In the genomic region with DNA sequence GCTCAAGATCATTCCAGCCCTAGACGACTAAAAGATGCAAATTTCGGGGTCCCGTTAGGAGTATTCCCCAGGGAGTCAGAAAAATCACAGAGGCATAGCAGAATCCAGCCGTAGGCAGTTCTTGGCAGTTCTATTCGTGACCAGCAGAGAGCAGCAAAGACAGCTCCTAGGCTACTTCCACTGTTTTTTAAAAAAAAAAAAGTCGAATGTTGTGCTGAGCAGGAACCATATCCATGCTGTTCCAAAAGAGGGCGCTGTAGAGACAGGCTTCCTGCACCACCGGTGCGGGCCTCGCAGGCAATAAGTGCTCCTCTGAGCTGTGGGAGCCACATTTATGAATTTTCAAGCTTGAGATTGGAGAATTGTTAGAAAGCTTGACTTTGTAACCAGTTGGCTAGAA, we compare ENCODE assay signal across 9 mouse cellular contexts. TPM values are rescaled to one million over a fixed set of nuclear protein-coding genes. Genes with fewer than 3 reads are reported as not detected.
DNase-seq lines count a peak whose midpoint lies in the region; ATAC-seq and TF ChIP-seq lines count a peak whose summit lies in the region.
"Had no signal": no experiment of that assay in that cellular context is flagged by ENCODE, and none has a peak within 500 bp of the region (broad histone marks: within the 10 kb centered on the region; RNA-seq: fewer than 3 reads in every experiment).

No protein-coding gene starts in this region.

- ATAC-seq in midbrain, embryonic 16.5 days: no peak
- ATAC-seq in limb, embryonic 14.5 days (ENCODE audit: low FRiP score, low read depth): no peak; the same call in 1 of the 2 replicates

- H3K27me3 ChIP-seq in midbrain, embryonic 10.5 days (ENCODE audit: low read depth, poor library complexity, severe bottlenecking): no peaks in the 10 kb centered on the region
- no peaks in the 10 kb centered on the region for H3K27me3 ChIP-seq in midbrain, embryonic 16.5 days (ENCODE audit: control insufficient read depth, insufficient read depth, low read depth, low read length)
- H3K27me3 ChIP-seq in limb, embryonic 14.5 days (ENCODE audit: control insufficient read depth, insufficient read depth, low read length): no peaks in the 10 kb centered on the region

- 16% methylated on average over 10 of the region's 10 CpGs for WGBS in midbrain, embryonic 10.5 days
- WGBS in midbrain, embryonic 16.5 days: 10% methylated on average over 10 of the region's 10 CpGs
- 12% methylated on average over 10 of the region's 10 CpGs for WGBS in limb, embryonic 14.5 days

- H3K27ac ChIP-seq in midbrain, embryonic 10.5 days (replicated peaks): no peak overlapping the region
- H3K27ac ChIP-seq in midbrain, embryonic 16.5 days (ENCODE audit: low read length): no peak overlapping the region
- H3K27ac ChIP-seq in limb, embryonic 14.5 days (replicated peaks; ENCODE audit: low read depth, low read length): no peak overlapping the region

- H3K4me1 ChIP-seq in midbrain, embryonic 10.5 days: no peaks in the 10 kb centered on the region
- H3K4me1 ChIP-seq in midbrain, embryonic 16.5 days (ENCODE audit: control insufficient read depth, insufficient read depth, low read length): no peaks in the 10 kb centered on the region
- H3K4me1 ChIP-seq in limb, embryonic 14.5 days (ENCODE audit: control insufficient read depth, insufficient read depth, low read length): no peaks in the 10 kb centered on the region

- peaks cover 4% of the 10 kb centered on the region; the same call in 1 of the 2 replicates for H3K9me3 ChIP-seq in midbrain, embryonic 10.5 days (replicated peaks)
- H3K9me3 ChIP-seq in midbrain, embryonic 16.5 days (replicated peaks; ENCODE audit: control insufficient read depth, low read length, poor library complexity, severe bottlenecking): no peaks in the 10 kb centered on the region
- H3K9me3 ChIP-seq in limb, embryonic 14.5 days (ENCODE audit: control insufficient read depth, low read length): 0 out of 2 replicates have a peak, but pooled peaks cover 3% of the 10 kb centered on the region

- no peak overlapping the region for H3K9ac ChIP-seq in midbrain, embryonic 16.5 days (ENCODE audit: low read depth, low read length)
- H3K9ac ChIP-seq in limb, embryonic 14.5 days (ENCODE audit: low read depth, low read length, severe bottlenecking): no peak overlapping the region

- peak; percentile 59 for DNase-seq in midbrain, embryonic 10.5 days (ENCODE audit: low spot score)
- peak; percentile 53 for DNase-seq in c-Kit-positive CD71-positive TER-119-positive erythroid progenitor cells, embryonic 14.5 days (ENCODE audit: low spot score)
- peak; percentile 78 to 93 for DNase-seq in frontal cortex, adult 2 months (ENCODE audit: extremely low spot score in 1 of 2, low spot score in 1 of 2)
- peak; percentile 80 to 84 for DNase-seq in kidney, adult 8-10 months
- peak; percentile 91 for DNase-seq in limb, embryonic 14.5 days (ENCODE audit: low spot score)
- peak; percentile 36 for DNase-seq in ovary, postnatal 10 days (ENCODE audit: low spot score)
- peak; percentile 89 for DNase-seq in thymus, postnatal 0 days (ENCODE audit: low spot score)

- H3K36me3 ChIP-seq in midbrain, embryonic 10.5 days: no peaks in the 10 kb centered on the region
- H3K36me3 ChIP-seq in midbrain, embryonic 16.5 days (ENCODE audit: control insufficient read depth, insufficient read depth, low read length): no peaks in the 10 kb centered on the region
- no peaks in the 10 kb centered on the region for H3K36me3 ChIP-seq in limb, embryonic 14.5 days (ENCODE audit: control insufficient read depth, insufficient read depth, low read length)

- no peak for TF ChIP-seq POLR2A in limb, embryonic 14.5 days (IDR thresholded peaks at IDR 0.05; ENCODE audit: borderline replicate concordance, extremely low read depth, insufficient read depth, insufficient read length)

- H3K4me3 ChIP-seq in midbrain, embryonic 10.5 days: no peak overlapping the region
- no peak overlapping the region for H3K4me3 ChIP-seq in midbrain, embryonic 16.5 days (ENCODE audit: low read depth, low read length)
- H3K4me3 ChIP-seq in limb, embryonic 14.5 days (replicated peaks; ENCODE audit: low read length): no peak overlapping the region
- H3K4me3 ChIP-seq: erythroblast, embryonic 14.5 days had no signal

- H3K4me2 ChIP-seq in midbrain, embryonic 16.5 days (ENCODE audit: low read length): no peak overlapping the region
- no peak overlapping the region for H3K4me2 ChIP-seq in limb, embryonic 14.5 days (replicated peaks; ENCODE audit: low read depth, low read length, severe bottlenecking)

RNA-seq across cellular contexts. Expression of a gene that starts 1.3 kb away (rescaled TPM):
- 36.4 and 37.7 TPM in 2 replicates for polyA plus RNA-seq in midbrain, embryonic 10.5 days (2016; fragmentation: Nextera tagmentation; extraction: Ambion mirVana)
- 13.4 TPM in 2 replicates for polyA plus RNA-seq in midbrain, embryonic 16.5 days (2015; fragmentation: Nextera tagmentation; extraction: Ambion mirVana)
- 8.2 and 8.9 TPM in 2 replicates for polyA plus RNA-seq in frontal cortex, adult 2 months (2012; rRNA removed)
- polyA plus RNA-seq in limb, embryonic 14.5 days (2012; rRNA removed): 18.1 and 19.6 TPM in 2 replicates
- 19.5 and 21.5 TPM in 2 replicates for polyA plus RNA-seq in limb, embryonic 14.5 days (2014; fragmentation: Nextera tagmentation; extraction: Ambion mirVana)
- 14.9 and 15.0 TPM in 2 replicates for polyA plus RNA-seq in thymus, postnatal 0 days (2015; fragmentation: Nextera tagmentation; extraction: Ambion mirVana)

RNA-seq across cellular contexts. Expression of a gene that starts 16.1 kb away (rescaled TPM):
- polyA plus RNA-seq in midbrain, embryonic 10.5 days (2016; fragmentation: Nextera tagmentation; extraction: Ambion mirVana): 0.09 and 0.14 TPM in 2 replicates
- 0.09 and 0.34 TPM in 2 replicates for polyA plus RNA-seq in midbrain, embryonic 16.5 days (2015; fragmentation: Nextera tagmentation; extraction: Ambion mirVana)
- polyA plus RNA-seq in frontal cortex, adult 2 months (2012; rRNA removed): 0.57 and 0.64 TPM in 2 replicates
- polyA plus RNA-seq in limb, embryonic 14.5 days (2012; rRNA removed): 0.57 and 0.58 TPM in 2 replicates
- polyA plus RNA-seq in limb, embryonic 14.5 days (2014; fragmentation: Nextera tagmentation; extraction: Ambion mirVana): 0.48 and 0.65 TPM in 2 replicates
- 0.49 TPM in 2 replicates for polyA plus RNA-seq in thymus, postnatal 0 days (2015; fragmentation: Nextera tagmentation; extraction: Ambion mirVana)

RNA-seq across cellular contexts. Expression of a gene that starts 50.8 kb away (rescaled TPM):
- polyA plus RNA-seq in midbrain, embryonic 10.5 days (2016; fragmentation: Nextera tagmentation; extraction: Ambion mirVana): not detected in 2 replicates
- polyA plus RNA-seq in midbrain, embryonic 16.5 days (2015; fragmentation: Nextera tagmentation; extraction: Ambion mirVana): not detected in 2 replicates
- polyA plus RNA-seq in frontal cortex, adult 2 months (2012; rRNA removed): not detected in 2 replicates
- not detected in 2 replicates for polyA plus RNA-seq in limb, embryonic 14.5 days (2012; rRNA removed)
- not detected in 2 replicates for polyA plus RNA-seq in limb, embryonic 14.5 days (2014; fragmentation: Nextera tagmentation; extraction: Ambion mirVana)
- polyA plus RNA-seq in thymus, postnatal 0 days (2015; fragmentation: Nextera tagmentation; extraction: Ambion mirVana): not detected in 2 replicates
- polyA plus RNA-seq: erythroblast, embryonic 14.5 days had no signal

RNA-seq across cellular contexts. Expression of a gene that starts 53.0 kb away (rescaled TPM):
- 9.5 and 11.3 TPM in 2 replicates for polyA plus RNA-seq in midbrain, embryonic 10.5 days (2016; fragmentation: Nextera tagmentation; extraction: Ambion mirVana)
- 14.2 and 14.4 TPM in 2 replicates for polyA plus RNA-seq in midbrain, embryonic 16.5 days (2015; fragmentation: Nextera tagmentation; extraction: Ambion mirVana)
- polyA plus RNA-seq in frontal cortex, adult 2 months (2012; rRNA removed): 3.2 and 3.8 TPM in 2 replicates
- 4.0 and 4.8 TPM in 2 replicates for polyA plus RNA-seq in limb, embryonic 14.5 days (2012; rRNA removed)
- 10.7 and 11.7 TPM in 2 replicates for polyA plus RNA-seq in limb, embryonic 14.5 days (2014; fragmentation: Nextera tagmentation; extraction: Ambion mirVana)
- 3.3 and 3.8 TPM in 2 replicates for polyA plus RNA-seq in thymus, postnatal 0 days (2015; fragmentation: Nextera tagmentation; extraction: Ambion mirVana)
- polyA plus RNA-seq: erythroblast, embryonic 14.5 days had no signal

Comparison
In these comparisons a context has a peak if more than half of its experiments do, and no peak if none do; other contexts are left out.
1. DNase-seq: peak in every context shown above with its lines; median percentile 91 in limb, embryonic 14.5 days; 89 in thymus, postnatal 0 days; 86 in frontal cortex, adult 2 months; 82 in kidney, adult 8-10 months; 59 in midbrain, embryonic 10.5 days; 53 in c-Kit-positive CD71-positive TER-119-positive erythroid progenitor cells, embryonic 14.5 days; 36 in ovary, postnatal 10 days.